Mouse (Mus musculus) lung, adult 2 months (tissue): ENCODE measurements around the gene Sergef. TPM values are rescaled to one million over a fixed set of nuclear protein-coding genes. Genes with fewer than 3 reads are reported as not detected.

Experiments
- DNase-seq: peaks from one replicate; pipeline ENCODE4 v3.0.0; 2022
- H3K4me1 ChIP-seq: fragments of 200-500 bp; 2 replicates; pipeline ENCODE4 v1.6.1; 2011; ENCODE audit warnings: low read length; ENCODE audit not compliant: control insufficient read depth, insufficient read depth
- H3K4me3 ChIP-seq: fragments of 200-500 bp; replicated peaks from 2 replicates; pipeline ENCODE3; 2011; ENCODE audit warnings: low read depth, mild to moderate bottlenecking, control low read depth, low read length; ENCODE audit errors: extremely low read depth
- CTCF ChIP-seq: fragments of 200-500 bp; IDR thresholded peaks from 2 replicates; pipeline ENCODE4 v1.5.1; 2011; ENCODE audit warnings: mild to moderate bottlenecking, low read length, control low read depth; ENCODE audit not compliant: insufficient read depth
- POLR2A ChIP-seq: fragments of 200-500 bp; IDR thresholded peaks from 2 replicates; pipeline ENCODE4 v1.6.1; 2011; ENCODE audit warnings: low read depth, mild to moderate bottlenecking, control low read depth, low read length, borderline replicate concordance; ENCODE audit errors: extremely low read depth
- WGBS: fragments of 180-500 bp; shearing (Covaris S2); methylation state at CpG from one replicate; pipeline ENCODE4 v1.1.7; 2018; 5-methylcytosine and 5-hydroxymethylcytosine counted together
- polyA plus RNA-seq: library from polyadenylated mRNA; depleted of rRNA; stranded (reverse); fragments of >200 nt; gene quantifications from 2 replicates; pipeline ENCODE4 v1.2.3, GENCODE M21; 2012

Sergef gene
- polyA plus RNA-seq, 1 experiment, result 9.5 TPM

DNA sequence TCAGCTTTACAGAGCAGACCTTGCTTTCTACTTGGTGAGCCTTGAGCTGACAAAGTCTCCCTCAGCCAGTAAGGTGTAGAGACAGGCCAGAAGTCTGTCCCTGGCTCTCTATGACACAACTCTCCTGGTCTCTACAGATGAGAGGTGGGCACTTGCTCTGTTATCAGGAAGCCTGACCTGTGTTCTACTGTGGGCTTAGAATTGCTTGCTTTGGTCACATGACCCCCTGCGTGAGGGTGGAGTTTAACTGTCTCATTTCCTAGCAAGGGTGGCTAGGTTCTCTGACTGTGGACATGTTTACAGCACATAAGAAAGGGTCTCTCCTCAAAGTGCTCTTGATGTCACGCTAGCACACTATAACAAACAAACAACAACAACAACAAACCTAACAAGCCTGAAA is 79.5 kb downstream of the Sergef start:
- 80% methylated on average over 2 of the region's 2 CpGs for WGBS
- TF ChIP-seq POLR2A (no peak), CTCF (no peak)
- Histone ChIP-seq H3K4me1 (no peaks in the 10 kb centered on the region), H3K4me3 (no peak overlapping the region)
- DNase-seq, result no peak

DNA sequence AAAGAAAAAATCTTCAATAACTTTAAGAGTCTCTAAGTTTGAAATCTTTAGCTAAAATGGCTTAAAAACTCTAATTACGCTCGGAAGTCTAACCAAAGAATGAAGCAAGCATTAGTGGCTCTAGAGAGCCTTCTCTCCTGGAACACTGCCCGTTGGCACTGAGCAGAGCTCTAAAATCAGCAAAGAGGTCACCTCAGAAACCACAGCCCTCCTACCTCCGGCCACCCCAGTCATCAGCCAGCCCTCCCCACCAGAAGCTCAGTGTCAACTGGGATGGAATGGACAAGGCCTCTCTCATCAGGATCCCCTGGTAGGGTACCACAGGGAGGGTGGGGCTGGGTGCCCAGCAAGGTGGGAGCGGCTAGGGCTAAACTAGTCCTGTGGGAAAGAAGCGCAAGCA is 80.0 kb downstream of the Sergef start:
- no peaks in the 10 kb centered on the region for H3K4me1 ChIP-seq
- DNase-seq, result peak; percentile 39
- WGBS, result 57% methylated on average over 6 of the region's 6 CpGs
- no peak for TF ChIP-seq POLR2A
- TF ChIP-seq CTCF, result no peak
- no peak overlapping the region for H3K4me3 ChIP-seq

DNA sequence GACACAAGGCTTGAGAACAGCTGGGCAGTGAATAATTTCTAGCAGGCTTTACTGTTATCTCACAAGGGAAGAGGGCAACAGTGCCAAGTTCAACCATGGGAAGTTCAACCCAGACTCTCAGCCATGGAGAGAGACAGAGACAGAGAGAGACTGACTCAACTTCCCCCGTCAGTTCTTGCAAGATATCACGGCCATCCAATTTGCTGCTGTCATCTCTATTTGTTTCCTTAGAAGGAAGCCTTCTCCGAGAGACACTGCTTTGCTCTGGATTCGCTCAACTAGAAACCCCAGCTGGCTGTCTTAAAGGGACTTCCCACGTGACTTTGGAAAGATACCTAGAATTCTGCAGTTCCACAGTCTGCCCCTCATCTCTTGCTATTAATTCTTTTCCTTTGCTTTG is 80.6 kb downstream of the Sergef start:
- TF ChIP-seq CTCF (no peak), POLR2A (no peak)
- no peak overlapping the region for H3K4me3 ChIP-seq
- WGBS, result 70% methylated on average over 5 of the region's 5 CpGs
- DNase-seq, result no peak
- no peaks in the 10 kb centered on the region for H3K4me1 ChIP-seq

DNA sequence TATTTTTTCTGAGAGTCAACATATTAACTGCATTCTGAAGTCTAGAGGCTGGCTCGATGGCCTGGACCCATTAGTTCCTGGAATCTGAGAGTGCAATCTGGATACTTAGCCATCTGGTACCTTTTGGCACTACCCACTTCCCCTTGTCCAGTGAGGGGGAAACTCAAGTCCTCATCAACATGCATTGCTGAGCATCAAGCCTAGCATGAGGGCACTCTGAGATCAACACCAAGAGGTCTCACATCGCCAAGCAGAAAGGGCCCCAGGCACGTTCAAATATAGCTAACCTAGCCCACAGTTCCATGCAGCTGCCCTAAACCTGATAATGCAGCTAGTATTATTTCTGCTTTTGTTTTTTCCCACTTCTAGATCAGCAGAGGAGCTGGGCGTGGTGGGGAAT is 81.6 kb downstream of the Sergef start:
- no peak for TF ChIP-seq CTCF
- no peak for TF ChIP-seq POLR2A
- no peak for DNase-seq
- Histone ChIP-seq H3K4me3 (no peak overlapping the region), H3K4me1 (no peaks in the 10 kb centered on the region)
- WGBS, result 85% methylated on average over 4 of the region's 4 CpGs

DNA sequence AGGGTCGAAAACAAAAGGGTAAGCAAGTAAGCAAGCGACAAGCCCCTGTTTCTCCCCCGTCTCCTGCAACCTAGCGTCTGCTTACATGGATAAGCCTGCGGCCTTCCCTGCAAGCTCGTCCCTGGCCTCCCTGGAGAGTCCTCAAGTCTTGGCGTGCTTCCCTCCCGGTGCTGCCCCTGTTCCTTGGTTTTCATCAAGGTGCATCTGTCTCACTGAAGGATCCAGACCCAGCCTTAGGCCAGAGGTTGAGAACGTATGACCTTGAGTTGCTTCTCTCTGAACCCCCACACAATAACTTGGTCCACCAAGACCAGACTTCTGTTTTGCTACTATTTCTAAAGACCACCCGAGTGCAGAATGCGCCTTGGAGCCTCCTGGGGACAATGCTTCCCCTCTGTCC is 82.2 kb downstream of the Sergef start:
- no peak for DNase-seq
- no peak overlapping the region for H3K4me3 ChIP-seq
- no peaks in the 10 kb centered on the region for H3K4me1 ChIP-seq
- TF ChIP-seq CTCF, result no peak
- TF ChIP-seq POLR2A, result no peak
- WGBS, result 83% methylated on average over 11 of the region's 11 CpGs

DNA sequence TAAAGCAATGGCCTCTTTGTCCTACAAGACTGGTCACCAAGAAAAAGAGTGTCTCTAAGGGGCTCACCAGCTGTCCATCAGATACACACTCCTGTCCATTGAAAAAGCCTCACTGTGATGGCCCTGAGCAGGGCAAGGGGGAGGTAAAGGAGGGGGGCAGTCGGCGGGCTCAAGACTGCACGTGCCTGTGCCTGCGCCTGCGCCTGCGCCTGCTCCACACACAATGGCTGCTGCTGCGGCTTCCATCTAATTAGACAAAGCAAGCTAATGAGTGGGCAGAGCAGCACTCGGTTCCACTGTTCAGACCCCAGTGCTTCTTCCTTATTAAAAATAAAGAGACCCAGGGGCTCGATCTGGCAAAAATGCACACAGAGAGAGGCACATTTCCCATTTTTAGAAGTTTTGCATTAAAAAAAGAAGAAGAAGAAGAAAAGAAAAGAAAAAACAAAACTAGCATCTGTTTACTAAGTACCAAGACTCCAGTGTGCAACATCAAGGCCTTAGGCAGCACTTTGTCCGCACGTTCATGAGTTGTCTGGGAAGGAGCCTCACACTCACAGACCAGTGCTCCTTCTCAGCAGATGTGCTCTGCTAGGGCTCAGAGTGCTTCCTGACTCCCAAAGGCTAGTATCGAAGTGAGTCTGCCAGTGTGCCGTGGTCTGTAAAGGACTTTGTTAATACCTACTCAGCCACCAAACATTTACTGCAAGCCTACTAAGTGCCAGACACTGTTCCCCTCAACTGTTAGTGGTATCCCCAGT is 83.1 kb downstream of the Sergef start:
- WGBS, result 88% methylated on average over 13 of the region's 13 CpGs
- TF ChIP-seq POLR2A, result no peak
- no peak for TF ChIP-seq CTCF
- no peak overlapping the region for H3K4me3 ChIP-seq
- DNase-seq, result no peak
- no peaks in the 10 kb centered on the region for H3K4me1 ChIP-seq

DNA sequence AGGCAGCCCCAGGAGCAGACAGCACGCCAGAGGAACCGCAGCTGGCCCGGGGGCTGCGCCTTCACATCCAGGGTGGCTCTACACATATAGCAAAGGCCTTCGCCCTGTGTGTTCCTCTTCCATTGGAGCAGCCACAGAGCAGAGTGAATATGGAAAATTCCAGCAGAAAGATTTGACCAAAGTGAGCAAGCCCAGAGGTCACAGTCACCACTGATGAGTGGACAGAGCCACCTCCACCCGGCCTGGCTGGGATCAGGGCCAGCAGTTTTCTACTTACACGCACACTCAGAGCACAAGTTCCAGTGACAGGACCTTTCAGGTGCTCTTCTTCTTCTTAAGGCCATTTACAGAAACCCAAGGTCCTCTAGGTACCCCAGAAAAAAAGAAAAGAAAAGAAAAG is 83.9 kb downstream of the Sergef start:
- Histone ChIP-seq H3K4me3 (no peak overlapping the region), H3K4me1 (no peaks in the 10 kb centered on the region)
- 90% methylated on average over 7 of the region's 7 CpGs for WGBS
- DNase-seq, result no peak
- TF ChIP-seq CTCF (no peak), POLR2A (no peak)

DNA sequence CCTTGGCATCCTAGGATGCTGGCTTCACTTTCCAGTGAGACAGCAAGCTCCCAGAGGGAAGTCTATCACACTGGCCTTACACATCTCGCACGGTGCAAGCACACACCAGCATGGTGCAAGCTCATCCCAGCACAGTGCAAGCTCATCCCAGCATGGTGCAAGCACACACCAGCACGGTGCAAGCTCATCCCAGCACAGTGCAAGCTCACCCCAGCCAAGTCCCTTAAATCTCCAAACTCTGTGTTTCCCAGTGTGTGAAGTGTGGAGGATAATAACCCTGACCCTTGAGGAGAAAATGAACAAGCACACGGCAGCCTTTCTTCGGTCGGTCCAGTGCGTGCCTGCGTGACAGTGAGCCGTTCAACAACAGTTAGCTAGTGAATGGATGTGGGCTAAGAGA is 84.8 kb downstream of the Sergef start:
- TF ChIP-seq POLR2A, result no peak
- TF ChIP-seq CTCF, result no peak
- Histone ChIP-seq H3K4me1 (no peaks in the 10 kb centered on the region), H3K4me3 (no peak overlapping the region)
- DNase-seq, result no peak
- WGBS, result 73% methylated on average over 9 of the region's 9 CpGs

DNA sequence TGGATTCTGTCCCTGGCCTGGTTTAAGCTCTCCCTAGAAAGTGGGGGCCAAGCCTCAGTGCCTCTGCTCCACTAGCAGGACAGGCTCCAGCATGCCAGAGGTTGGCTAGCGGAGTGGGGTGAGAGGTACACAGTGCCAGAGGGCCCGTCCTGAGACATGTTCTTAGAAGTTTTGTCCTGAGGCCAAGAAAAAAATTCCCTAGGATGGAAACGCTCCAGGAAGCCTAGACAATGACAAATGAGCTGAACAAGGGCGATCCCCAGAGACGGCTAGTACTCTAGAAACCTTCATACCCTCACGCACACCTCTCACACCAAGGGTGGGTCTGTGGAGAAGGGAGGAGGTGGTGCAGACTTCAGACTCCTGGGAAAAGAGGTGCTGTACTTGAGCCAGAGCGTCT is 85.6 kb downstream of the Sergef start:
- 24% methylated on average over 7 of the region's 7 CpGs for WGBS
- H3K4me1 ChIP-seq, result no peaks in the 10 kb centered on the region
- no peak overlapping the region for H3K4me3 ChIP-seq
- peak; percentile 28 for DNase-seq
- no peak for TF ChIP-seq POLR2A
- TF ChIP-seq CTCF, result no peak
